8 mouse cellular contexts compared by ENCODE assay signal in the genomic region with DNA sequence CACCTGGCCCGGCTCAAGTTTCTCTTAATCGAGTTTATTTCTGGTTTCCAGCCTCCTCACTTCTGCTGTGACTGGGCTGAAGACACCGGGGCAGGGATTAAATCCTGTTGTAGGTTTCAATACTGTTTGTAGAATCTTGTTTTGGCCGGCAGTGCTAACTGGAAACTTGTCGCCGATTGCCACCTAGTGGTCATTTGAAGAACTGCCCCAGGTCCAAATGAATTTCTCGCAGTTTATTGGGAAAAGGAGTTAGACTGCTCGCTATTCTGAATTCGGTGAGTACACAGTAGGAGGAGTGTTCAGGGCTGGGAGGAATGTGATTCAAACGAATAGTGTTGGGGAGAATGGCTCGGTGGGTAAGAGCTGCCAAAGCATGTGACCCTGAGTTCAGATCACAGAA. TPM values are rescaled to one million over a fixed set of nuclear protein-coding genes. Genes with fewer than 3 reads are reported as not detected.
DNase-seq lines count a peak whose midpoint lies in the region; ATAC-seq lines count a peak whose summit lies in the region.

No protein-coding gene starts in this region.

- DNase-seq in Muller cell, postnatal 12 days (ENCODE audit: inconsistent ontology term) = peak; percentile 74
- DNase-seq in cerebellum, adult 11 months = peak; percentile 79
- DNase-seq in left cerebral cortex, adult 11 months (ENCODE audit: low spot score) = peak; percentile 57
- DNase-seq in right cerebral cortex, postnatal 10 days (ENCODE audit: low spot score in 2 of 2) = peak; percentile 84 to 88
- peak; percentile 82 for DNase-seq in urinary bladder, postnatal 14 days (ENCODE audit: low spot score)

- H3K9me3 ChIP-seq in forebrain, embryonic 16.5 days (ENCODE audit: control insufficient read depth, low read length) = no peaks in the 10 kb centered on the region
- no peaks in the 10 kb centered on the region for H3K9me3 ChIP-seq in hindbrain, embryonic 16.5 days (ENCODE audit: control insufficient read depth, low read length)

- H3K36me3 ChIP-seq in forebrain, embryonic 16.5 days (ENCODE audit: control insufficient read depth, insufficient read depth) = no peaks in the 10 kb centered on the region
- no peaks in the 10 kb centered on the region for H3K36me3 ChIP-seq in hindbrain, embryonic 16.5 days (ENCODE audit: control insufficient read depth, insufficient read depth, low read length)

- no peaks in the 10 kb centered on the region for H3K27me3 ChIP-seq in forebrain, embryonic 16.5 days (replicated peaks; ENCODE audit: control insufficient read depth, insufficient read depth, low read length)
- H3K27me3 ChIP-seq in hindbrain, embryonic 16.5 days (replicated peaks; ENCODE audit: control insufficient read depth, insufficient read depth, low read length) = no peaks in the 10 kb centered on the region

- H3K4me1 ChIP-seq in forebrain, embryonic 16.5 days (replicated peaks; ENCODE audit: control insufficient read depth, insufficient read depth, low read length) = no peaks in the 10 kb centered on the region
- H3K4me1 ChIP-seq in hindbrain, embryonic 16.5 days (ENCODE audit: control insufficient read depth, insufficient read depth, low read depth, low read length) = no peaks in the 10 kb centered on the region

- H3K4me2 ChIP-seq in forebrain, embryonic 16.5 days (ENCODE audit: low read length) = no peak overlapping the region
- no peak overlapping the region for H3K4me2 ChIP-seq in hindbrain, embryonic 16.5 days (ENCODE audit: low read length)

- H3K4me3 ChIP-seq in forebrain, embryonic 16.5 days (replicated peaks; ENCODE audit: low read length) = no peak overlapping the region
- H3K4me3 ChIP-seq in hindbrain, embryonic 16.5 days (ENCODE audit: low read length) = no peak overlapping the region

- WGBS in forebrain, embryonic 16.5 days = 1% methylated on average over 11 of the region's 11 CpGs
- 4% methylated on average over 11 of the region's 11 CpGs for WGBS in hindbrain, embryonic 16.5 days

- 0 out of 2 replicates have a peak, but pooled peaks have one; percentile 38 for ATAC-seq in forebrain, embryonic 16.5 days
- peak; percentile 58; the same call in 1 of the 2 replicates for ATAC-seq in hindbrain, embryonic 16.5 days
- ATAC-seq in megakaryocyte, adult 5-6 weeks (ENCODE audit: poor library complexity, severe bottlenecking) = peak; percentile 36; the same call in 1 of the 2 replicates

- H3K9ac ChIP-seq in forebrain, embryonic 16.5 days (replicated peaks; ENCODE audit: low read depth, low read length) = no peak overlapping the region
- no peak overlapping the region for H3K9ac ChIP-seq in hindbrain, embryonic 16.5 days (ENCODE audit: low read depth, low read length)

- H3K27ac ChIP-seq in forebrain, embryonic 16.5 days (ENCODE audit: low read length) = no peak overlapping the region
- no peak overlapping the region for H3K27ac ChIP-seq in hindbrain, embryonic 16.5 days (ENCODE audit: low read depth, low read length)

RNA-seq across cellular contexts. Expression of a gene that starts 23.9 kb away (rescaled TPM):
- 11.4 and 11.8 TPM in 2 replicates for polyA plus RNA-seq in forebrain, embryonic 16.5 days (2015; fragmentation: Nextera tagmentation; extraction: Ambion mirVana)
- polyA plus RNA-seq in hindbrain, embryonic 16.5 days (2015; fragmentation: Nextera tagmentation; extraction: Ambion mirVana) = 7.2 and 8.2 TPM in 2 replicates
- 65.2 and 66.9 TPM in 2 replicates for total RNA-seq in megakaryocyte, adult 5-6 weeks (2015)
- total RNA-seq in megakaryocyte, adult 5-6 weeks (2017) = 155 and 168 TPM in 2 replicates

RNA-seq across cellular contexts. Expression of a gene that starts 35.0 kb away (rescaled TPM):
- polyA plus RNA-seq in forebrain, embryonic 16.5 days (2015; fragmentation: Nextera tagmentation; extraction: Ambion mirVana) = not detected in 2 replicates
- not detected in 2 replicates for polyA plus RNA-seq in hindbrain, embryonic 16.5 days (2015; fragmentation: Nextera tagmentation; extraction: Ambion mirVana)
- not detected in 2 replicates for total RNA-seq in megakaryocyte, adult 5-6 weeks (2015)
- not detected in 2 replicates for total RNA-seq in megakaryocyte, adult 5-6 weeks (2017)

RNA-seq across cellular contexts. Expression of a gene that starts 35.1 kb away (rescaled TPM):
- 22.0 and 25.9 TPM in 2 replicates for polyA plus RNA-seq in forebrain, embryonic 16.5 days (2015; fragmentation: Nextera tagmentation; extraction: Ambion mirVana)
- polyA plus RNA-seq in hindbrain, embryonic 16.5 days (2015; fragmentation: Nextera tagmentation; extraction: Ambion mirVana) = 26.5 and 33.2 TPM in 2 replicates
- 11.3 and 11.5 TPM in 2 replicates for total RNA-seq in megakaryocyte, adult 5-6 weeks (2015)
- total RNA-seq in megakaryocyte, adult 5-6 weeks (2017) = 4.9 and 6.8 TPM in 2 replicates

RNA-seq across cellular contexts. Expression of a gene that starts 37.8 kb away (rescaled TPM):
- 0.50 and 1.1 TPM in 2 replicates for polyA plus RNA-seq in forebrain, embryonic 16.5 days (2015; fragmentation: Nextera tagmentation; extraction: Ambion mirVana)
- polyA plus RNA-seq in hindbrain, embryonic 16.5 days (2015; fragmentation: Nextera tagmentation; extraction: Ambion mirVana) = 0.76 and 1.0 TPM in 2 replicates
- not detected in 2 replicates for total RNA-seq in megakaryocyte, adult 5-6 weeks (2015)
- total RNA-seq in megakaryocyte, adult 5-6 weeks (2017) = 0.18 and 0.65 TPM in 2 replicates
